Mouse (Mus musculus): Measurements from ENCODE around the gene Vsig2. TPM values are rescaled to one million over a fixed set of nuclear protein-coding genes. Genes with fewer than 3 reads are reported as not detected.

Vsig2 gene
- total RNA-seq, 2 experiments from 2014 or later, result 7.9 to 11.3 TPM

Other genes with a start within 250 kb of the Vsig2 start
- 1 to 10 TPM; 2.1 to 2.2 TPM for gene Ccdc15, start 190.8 kb upstream of the Vsig2 start, total RNA-seq (2021)
- gene Hepacam, start 171.9 kb upstream of the Vsig2 start, total RNA-seq (2021), result under 1 TPM in 1 of 2 experiments, not detected in 1; 0.07 TPM
- gene Robo4, start 137.4 kb upstream of the Vsig2 start, total RNA-seq (2021), result 10 to 100 TPM; 41.0 to 44.1 TPM
- gene Robo3, start 106.0 kb upstream of the Vsig2 start, total RNA-seq (2021), result not detected
- gene Msantd2, start 49.9 kb upstream of the Vsig2 start, total RNA-seq (2021), result 10 to 100 TPM; 10.5 to 11.3 TPM
- 100 to 1,000 TPM; 112 to 121 TPM for gene Esam, start 11.2 kb upstream of the Vsig2 start, total RNA-seq (2021)
- gene Nrgn, start 13.6 kb downstream of the Vsig2 start, total RNA-seq (2021), result 1 to 10 TPM; 2.4 to 3.9 TPM
- 1 to 10 TPM; 7.8 to 9.1 TPM for gene Siae, start 16.4 kb downstream of the Vsig2 start, total RNA-seq (2021)
- 1 to 10 TPM; 2.1 to 2.9 TPM for gene Spa17, start 74.5 kb downstream of the Vsig2 start, total RNA-seq (2021)
- gene Tbrg1, start 118.1 kb downstream of the Vsig2 start, total RNA-seq (2021), result 10 to 100 TPM; 38.8 to 41.3 TPM
- not detected for gene Panx3, start 130.0 kb downstream of the Vsig2 start, total RNA-seq (2021)
- not detected for gene Olfr160, start 177.0 kb downstream of the Vsig2 start, total RNA-seq (2021)
- gene Olfr874, start 205.9 kb downstream of the Vsig2 start, total RNA-seq (2021), result not detected
- gene Olfr875, start 232.6 kb downstream of the Vsig2 start, total RNA-seq (2021), result not detected

Measured in heart, postnatal 14 days (tissue).